Mouse (Mus musculus): ENCODE data around the gene Nfia. TPM values are rescaled to one million over a fixed set of nuclear protein-coding genes. Genes with fewer than 3 reads are reported as not detected.
A peak's percentile ranks its signal among the peaks of the same experiment; 100 is the strongest.

Nfia gene
- polyA plus RNA-seq, 1 experiment from 2014 or later: 45.4 TPM

GRCm38 (mm10) chr4:98094112-98094805, 321.7 kb downstream of the Nfia start:
- H3K27me3 ChIP-seq (ENCODE audit: control insufficient read depth, insufficient read depth, low read length): no peaks in the 10 kb centered on the region
- H3K4me3 ChIP-seq (ENCODE audit: low read depth, low read length): no peak overlapping the region
- H3K36me3 ChIP-seq (ENCODE audit: control insufficient read depth, insufficient read depth, low read length): no peaks in the 10 kb centered on the region
- 15% methylated on average over 19 of the region's 19 CpGs for WGBS
- H3K4me2 ChIP-seq (ENCODE audit: low read depth, low read length, severe bottlenecking): no peak overlapping the region
- no peaks in the 10 kb centered on the region for H3K9me3 ChIP-seq (ENCODE audit: control insufficient read depth, low read length)
- no peak overlapping the region; the same call in 1 of the 2 replicates for H3K9ac ChIP-seq (ENCODE audit: low read length)
- no peak for DNase-seq (ENCODE audit: low spot score)
- H3K4me1 ChIP-seq (replicated peaks; ENCODE audit: control insufficient read depth, insufficient read depth, low read length): peaks cover 4% of the 10 kb centered on the region; the same call in 1 of the 2 replicates
- ATAC-seq (replicated peaks; ENCODE audit: low FRiP score): peak; percentile 26; the same call in 1 of the 2 replicates
- no peak overlapping the region for H3K27ac ChIP-seq (ENCODE audit: low read depth, low read length)

DNA sequence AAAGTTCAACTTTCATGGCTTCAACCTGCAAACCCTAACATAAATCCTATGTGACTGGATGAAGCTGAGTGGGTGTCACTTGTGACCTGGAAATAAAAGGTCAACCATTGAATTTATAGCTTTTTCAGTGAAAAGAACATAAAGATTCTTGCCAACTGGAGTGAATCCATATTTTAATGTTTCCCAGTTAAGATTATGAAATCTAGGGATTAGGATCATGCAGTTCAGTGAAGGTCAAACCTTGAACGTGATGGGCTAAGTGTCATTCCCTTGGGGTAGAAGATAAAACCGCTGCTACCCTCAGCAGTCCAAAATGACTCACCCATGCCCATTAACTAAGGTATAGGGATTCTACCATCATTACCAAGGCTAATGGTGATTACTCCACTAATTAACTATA, 322.5 kb downstream of the Nfia start:
- H3K27ac ChIP-seq (ENCODE audit: low read depth, low read length): no peak overlapping the region
- H3K4me3 ChIP-seq (ENCODE audit: low read depth, low read length): no peak overlapping the region
- H3K9me3 ChIP-seq (ENCODE audit: control insufficient read depth, low read length): no peaks in the 10 kb centered on the region
- H3K9ac ChIP-seq (ENCODE audit: low read length): no peak overlapping the region
- ATAC-seq (replicated peaks; ENCODE audit: low FRiP score) (no peak), DNase-seq (ENCODE audit: low spot score) (no peak)
- H3K36me3 ChIP-seq (ENCODE audit: control insufficient read depth, insufficient read depth, low read length): no peaks in the 10 kb centered on the region
- H3K27me3 ChIP-seq (ENCODE audit: control insufficient read depth, insufficient read depth, low read length): no peaks in the 10 kb centered on the region
- H3K4me2 ChIP-seq (ENCODE audit: low read depth, low read length, severe bottlenecking): no peak overlapping the region
- 75% methylated on average over 2 of the region's 2 CpGs for WGBS
- H3K4me1 ChIP-seq (replicated peaks; ENCODE audit: control insufficient read depth, insufficient read depth, low read length): peaks cover 6% of the 10 kb centered on the region; the same call in 1 of the 2 replicates

GRCm38 (mm10) chr4:98097013-98097566, 324.6 kb downstream of the Nfia start:
- Histone ChIP-seq H3K9ac (ENCODE audit: low read length) (no peak overlapping the region), H3K27me3 (ENCODE audit: control insufficient read depth, insufficient read depth, low read length) (no peaks in the 10 kb centered on the region), H3K27ac (ENCODE audit: low read depth, low read length) (no peak overlapping the region), H3K4me2 (ENCODE audit: low read depth, low read length, severe bottlenecking) (no peak overlapping the region), H3K36me3 (ENCODE audit: control insufficient read depth, insufficient read depth, low read length) (no peaks in the 10 kb centered on the region), H3K4me1 (replicated peaks; ENCODE audit: control insufficient read depth, insufficient read depth, low read length) (peaks cover 11% of the 10 kb centered on the region), H3K4me3 (ENCODE audit: low read depth, low read length) (no peak overlapping the region), H3K9me3 (ENCODE audit: control insufficient read depth, low read length) (no peaks in the 10 kb centered on the region)
- DNase-seq (ENCODE audit: low spot score): no peak
- ATAC-seq (replicated peaks; ENCODE audit: low FRiP score): no peak
- 84% methylated on average over 4 of the region's 4 CpGs for WGBS

GRCm38 (mm10) chr4:98098663-98099062, 326.1 kb downstream of the Nfia start:
- Histone ChIP-seq H3K4me2 (ENCODE audit: low read depth, low read length, severe bottlenecking) (no peak overlapping the region), H3K36me3 (ENCODE audit: control insufficient read depth, insufficient read depth, low read length) (no peaks in the 10 kb centered on the region), H3K27ac (ENCODE audit: low read depth, low read length) (no peak overlapping the region), H3K27me3 (ENCODE audit: control insufficient read depth, insufficient read depth, low read length) (no peaks in the 10 kb centered on the region), H3K9ac (ENCODE audit: low read length) (no peak overlapping the region), H3K4me1 (replicated peaks; ENCODE audit: control insufficient read depth, insufficient read depth, low read length) (peaks cover 14% of the 10 kb centered on the region), H3K9me3 (ENCODE audit: control insufficient read depth, low read length) (no peaks in the 10 kb centered on the region), H3K4me3 (ENCODE audit: low read depth, low read length) (no peak overlapping the region)
- WGBS: 68% methylated on average over 1 of the region's 1 CpGs
- ATAC-seq (replicated peaks; ENCODE audit: low FRiP score) (no peak), DNase-seq (ENCODE audit: low spot score) (no peak)

- peaks cover 16% of the 10 kb centered on the region for H3K4me1 ChIP-seq (replicated peaks; ENCODE audit: control insufficient read depth, insufficient read depth, low read length)
- H3K4me2 ChIP-seq (ENCODE audit: low read depth, low read length, severe bottlenecking): no peak overlapping the region
- 61% methylated on average over 5 of the region's 5 CpGs for WGBS
- DNase-seq (ENCODE audit: low spot score) (peak; percentile 50), ATAC-seq (replicated peaks; ENCODE audit: low FRiP score) (no peak)
- H3K27ac ChIP-seq (ENCODE audit: low read depth, low read length): 0 out of 2 replicates have a peak overlapping the region, but pooled peaks have one; percentile 53
- no peak overlapping the region for H3K9ac ChIP-seq (ENCODE audit: low read length)
- H3K4me3 ChIP-seq (ENCODE audit: low read depth, low read length): no peak overlapping the region
- 0 out of 2 replicates have a peak, but pooled peaks cover 3% of the 10 kb centered on the region for H3K27me3 ChIP-seq (ENCODE audit: control insufficient read depth, insufficient read depth, low read length)
- H3K36me3 ChIP-seq (ENCODE audit: control insufficient read depth, insufficient read depth, low read length): no peaks in the 10 kb centered on the region
- H3K9me3 ChIP-seq (ENCODE audit: control insufficient read depth, low read length): no peaks in the 10 kb centered on the region
These were observed 326.9 kb downstream of the Nfia start for GRCm38 (mm10) chr4:98099433-98099832.

GRCm38 (mm10) chr4:98101153-98102096, 328.9 kb downstream of the Nfia start:
- H3K36me3 ChIP-seq (ENCODE audit: control insufficient read depth, insufficient read depth, low read length): no peaks in the 10 kb centered on the region
- 51% methylated on average over 10 of the region's 10 CpGs for WGBS
- H3K4me1 ChIP-seq (replicated peaks; ENCODE audit: control insufficient read depth, insufficient read depth, low read length): peaks cover 27% of the 10 kb centered on the region
- peaks cover 8% of the 10 kb centered on the region; the same call in 1 of the 2 replicates for H3K27me3 ChIP-seq (ENCODE audit: control insufficient read depth, insufficient read depth, low read length)
- H3K27ac ChIP-seq (ENCODE audit: low read depth, low read length): peak overlapping the region; percentile 73
- no peak overlapping the region for H3K9ac ChIP-seq (ENCODE audit: low read length)
- H3K4me2 ChIP-seq (ENCODE audit: low read depth, low read length, severe bottlenecking): no peak overlapping the region
- no peak overlapping the region for H3K4me3 ChIP-seq (ENCODE audit: low read depth, low read length)
- no peaks in the 10 kb centered on the region for H3K9me3 ChIP-seq (ENCODE audit: control insufficient read depth, low read length)
- DNase-seq (ENCODE audit: low spot score) (no peak), ATAC-seq (replicated peaks; ENCODE audit: low FRiP score) (no peak)

DNA sequence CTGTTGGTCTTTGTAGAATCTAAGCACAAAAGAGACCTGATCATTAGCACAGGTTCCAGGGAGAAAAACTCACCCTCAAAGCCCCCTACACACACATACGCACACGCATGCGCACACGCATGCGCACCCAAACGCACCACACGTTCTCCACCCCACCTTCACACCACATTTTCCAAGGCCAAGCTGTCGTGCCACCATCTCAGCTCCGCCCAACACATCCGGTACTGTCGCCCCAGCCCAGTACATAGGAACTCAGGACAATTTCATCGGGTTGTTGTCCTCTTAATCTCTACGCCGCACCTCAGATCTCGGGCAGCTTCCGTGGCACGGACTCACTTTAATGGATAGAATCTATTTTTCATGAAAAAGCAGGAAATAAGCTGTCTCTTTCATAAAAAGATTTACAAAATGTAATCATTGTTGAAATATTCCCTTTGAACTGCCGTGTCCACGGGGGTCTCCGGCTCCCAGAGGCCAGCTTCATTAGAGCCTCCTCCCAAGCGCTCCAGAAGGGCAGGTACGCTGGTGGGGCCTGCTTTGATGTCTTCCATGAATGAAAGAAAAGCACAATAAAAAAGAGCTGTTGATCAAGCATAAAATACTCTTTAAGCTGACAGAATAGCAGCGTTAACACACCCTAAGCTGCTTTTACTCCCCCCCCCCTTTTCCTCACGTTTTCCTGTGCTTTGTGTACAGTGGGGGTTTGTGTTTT, 330.2 kb downstream of the Nfia start:
- DNase-seq (ENCODE audit: low spot score) (peak; percentile 74), ATAC-seq (replicated peaks; ENCODE audit: low FRiP score) (peak; percentile 73)
- H3K9ac ChIP-seq (ENCODE audit: low read length): no peak overlapping the region
- WGBS: 43% methylated on average over 24 of the region's 24 CpGs
- H3K36me3 ChIP-seq (ENCODE audit: control insufficient read depth, insufficient read depth, low read length): no peaks in the 10 kb centered on the region
- H3K4me3 ChIP-seq (ENCODE audit: low read depth, low read length): no peak overlapping the region
- peaks cover 36% of the 10 kb centered on the region for H3K4me1 ChIP-seq (replicated peaks; ENCODE audit: control insufficient read depth, insufficient read depth, low read length)
- peak overlapping the region; percentile 80 for H3K27ac ChIP-seq (ENCODE audit: low read depth, low read length)
- no peak overlapping the region for H3K4me2 ChIP-seq (ENCODE audit: low read depth, low read length, severe bottlenecking)
- H3K27me3 ChIP-seq (ENCODE audit: control insufficient read depth, insufficient read depth, low read length): peaks cover 8% of the 10 kb centered on the region; the same call in 1 of the 2 replicates
- no peaks in the 10 kb centered on the region for H3K9me3 ChIP-seq (ENCODE audit: control insufficient read depth, low read length)

DNA sequence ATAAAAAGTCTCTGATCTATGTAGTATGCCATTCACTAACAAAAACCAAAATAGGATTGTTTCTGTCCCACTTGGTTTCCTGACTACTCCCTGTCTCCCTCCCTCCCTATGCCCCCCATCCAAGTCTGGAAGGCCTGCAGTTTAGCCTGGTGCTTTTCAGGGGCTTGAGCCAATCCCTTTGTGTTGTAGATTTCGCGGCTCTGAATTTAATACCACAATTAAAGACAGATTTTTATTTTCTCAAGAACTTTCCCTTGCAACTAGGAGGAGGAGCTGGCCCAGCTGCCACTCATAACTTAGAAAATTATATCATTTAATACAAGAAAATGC, 330.8 kb downstream of the Nfia start:
- Histone ChIP-seq H3K4me1 (replicated peaks; ENCODE audit: control insufficient read depth, insufficient read depth, low read length) (peaks cover 36% of the 10 kb centered on the region), H3K27me3 (ENCODE audit: control insufficient read depth, insufficient read depth, low read length) (peaks cover 8% of the 10 kb centered on the region; the same call in 1 of the 2 replicates), H3K27ac (ENCODE audit: low read depth, low read length) (peak overlapping the region; percentile 80), H3K4me3 (ENCODE audit: low read depth, low read length) (no peak overlapping the region), H3K4me2 (ENCODE audit: low read depth, low read length, severe bottlenecking) (no peak overlapping the region), H3K36me3 (ENCODE audit: control insufficient read depth, insufficient read depth, low read length) (no peaks in the 10 kb centered on the region), H3K9me3 (ENCODE audit: control insufficient read depth, low read length) (no peaks in the 10 kb centered on the region), H3K9ac (ENCODE audit: low read length) (no peak overlapping the region)
- ATAC-seq (replicated peaks; ENCODE audit: low FRiP score) (no peak; the same call in 1 of the 2 replicates), DNase-seq (ENCODE audit: low spot score) (no peak)
- WGBS: 10% methylated on average over 2 of the region's 2 CpGs
